Mouse (Mus musculus): ENCODE measurements around the gene Bhlhe40. TPM values are rescaled to one million over a fixed set of nuclear protein-coding genes. Genes with fewer than 3 reads are reported as not detected.

Gene Bhlhe40
- polyA plus RNA-seq, 1 experiment from 2014 or later, result 3.3 TPM

- ATAC-seq (ENCODE audit: low read depth), result no peak
- Histone ChIP-seq H3K4me1 (replicated peaks) (peaks cover 19% of the 10 kb centered on the region), H3K27me3 (no peaks in the 10 kb centered on the region), H3K4me2 (no peak overlapping the region), H3K27ac (no peak overlapping the region), H3K9ac (no peak overlapping the region), H3K4me3 (replicated peaks) (no peak overlapping the region), H3K9me3 (replicated peaks) (no peaks in the 10 kb centered on the region), H3K36me3 (no peaks in the 10 kb centered on the region)
- WGBS (ENCODE audit: insufficient replicate concordance), result 67% methylated on average over 5 of the region's 5 CpGs
- no peak for DNase-seq
Measured at GRCm38 (mm10) chr6:108678227-108678626, 17.8 kb downstream of the Bhlhe40 start.

- no peaks in the 10 kb centered on the region for H3K36me3 ChIP-seq
- peaks cover 19% of the 10 kb centered on the region for H3K4me1 ChIP-seq (replicated peaks)
- H3K27ac ChIP-seq, result no peak overlapping the region
- no peaks in the 10 kb centered on the region for H3K9me3 ChIP-seq (replicated peaks)
- no peak overlapping the region for H3K4me2 ChIP-seq
- ATAC-seq (ENCODE audit: low read depth) (no peak), DNase-seq (no peak)
- H3K4me3 ChIP-seq (replicated peaks), result no peak overlapping the region
- no peaks in the 10 kb centered on the region for H3K27me3 ChIP-seq
- H3K9ac ChIP-seq, result no peak overlapping the region
- 69% methylated on average over 7 of the region's 7 CpGs for WGBS (ENCODE audit: insufficient replicate concordance)
Measured at GRCm38 (mm10) chr6:108680503-108680902, 20.1 kb downstream of the Bhlhe40 start.

- no peaks in the 10 kb centered on the region for H3K36me3 ChIP-seq
- DNase-seq (no peak), ATAC-seq (ENCODE audit: low read depth) (no peak)
- peaks cover 19% of the 10 kb centered on the region for H3K4me1 ChIP-seq (replicated peaks)
- H3K9me3 ChIP-seq (replicated peaks), result no peaks in the 10 kb centered on the region
- H3K9ac ChIP-seq, result no peak overlapping the region
- H3K27me3 ChIP-seq, result no peaks in the 10 kb centered on the region
- no peak overlapping the region for H3K4me2 ChIP-seq
- H3K27ac ChIP-seq, result no peak overlapping the region
- WGBS (ENCODE audit: insufficient replicate concordance), result 46% methylated on average over 4 of the region's 4 CpGs
- no peak overlapping the region for H3K4me3 ChIP-seq (replicated peaks)
Measured at GRCm38 (mm10) chr6:108681084-108681483, 20.7 kb downstream of the Bhlhe40 start.

- H3K9ac ChIP-seq, result no peak overlapping the region
- ATAC-seq (ENCODE audit: low read depth) (peak; percentile 72), DNase-seq (no peak)
- no peak overlapping the region for H3K4me3 ChIP-seq (replicated peaks)
- H3K36me3 ChIP-seq, result no peaks in the 10 kb centered on the region
- H3K9me3 ChIP-seq (replicated peaks), result no peaks in the 10 kb centered on the region
- H3K4me2 ChIP-seq, result no peak overlapping the region
- peaks cover 3% of the 10 kb centered on the region for H3K4me1 ChIP-seq (replicated peaks)
- 59% methylated on average over 1 of the region's 1 CpGs for WGBS (ENCODE audit: insufficient replicate concordance)
- no peaks in the 10 kb centered on the region for H3K27me3 ChIP-seq
- no peak overlapping the region for H3K27ac ChIP-seq
Measured at GRCm38 (mm10) chr6:108683140-108683539, 22.7 kb downstream of the Bhlhe40 start.

- Histone ChIP-seq H3K27ac (no peak overlapping the region), H3K4me1 (replicated peaks) (peaks cover 7% of the 10 kb centered on the region), H3K4me2 (no peak overlapping the region), H3K36me3 (no peaks in the 10 kb centered on the region), H3K4me3 (replicated peaks) (no peak overlapping the region), H3K9ac (no peak overlapping the region), H3K9me3 (replicated peaks) (no peaks in the 10 kb centered on the region), H3K27me3 (no peaks in the 10 kb centered on the region)
- WGBS (ENCODE audit: insufficient replicate concordance), result 69% methylated on average over 5 of the region's 5 CpGs
- ATAC-seq (ENCODE audit: low read depth) (no peak), DNase-seq (no peak)
Measured at GRCm38 (mm10) chr6:108684430-108684829, 24.0 kb downstream of the Bhlhe40 start.

GRCm38 (mm10) chr6:108685758-108686355 lies 25.4 kb downstream of the Bhlhe40 start:
- H3K4me2 ChIP-seq, result no peak overlapping the region
- 47% methylated on average over 9 of the region's 9 CpGs for WGBS (ENCODE audit: insufficient replicate concordance)
- peaks cover 7% of the 10 kb centered on the region for H3K4me1 ChIP-seq (replicated peaks)
- H3K9ac ChIP-seq, result no peak overlapping the region
- no peak overlapping the region for H3K4me3 ChIP-seq (replicated peaks)
- H3K27ac ChIP-seq, result no peak overlapping the region
- DNase-seq (no peak), ATAC-seq (ENCODE audit: low read depth) (no peak)
- no peaks in the 10 kb centered on the region for H3K9me3 ChIP-seq (replicated peaks)
- H3K36me3 ChIP-seq, result no peaks in the 10 kb centered on the region
- no peaks in the 10 kb centered on the region for H3K27me3 ChIP-seq

GRCm38 (mm10) chr6:108686930-108687329 lies 26.5 kb downstream of the Bhlhe40 start:
- Histone ChIP-seq H3K4me3 (replicated peaks) (no peak overlapping the region), H3K9me3 (replicated peaks) (no peaks in the 10 kb centered on the region), H3K4me2 (no peak overlapping the region), H3K27ac (no peak overlapping the region), H3K27me3 (no peaks in the 10 kb centered on the region), H3K9ac (no peak overlapping the region), H3K36me3 (no peaks in the 10 kb centered on the region), H3K4me1 (replicated peaks) (peaks cover 7% of the 10 kb centered on the region)
- WGBS (ENCODE audit: insufficient replicate concordance), result 64% methylated on average over 3 of the region's 3 CpGs
- DNase-seq (no peak), ATAC-seq (ENCODE audit: low read depth) (no peak)

GRCm38 (mm10) chr6:108688344-108688743 lies 27.9 kb downstream of the Bhlhe40 start:
- DNase-seq, result no peak
- 39% methylated on average over 5 of the region's 5 CpGs for WGBS (ENCODE audit: insufficient replicate concordance)
- Histone ChIP-seq H3K9ac (no peak overlapping the region), H3K36me3 (no peaks in the 10 kb centered on the region), H3K4me2 (no peak overlapping the region), H3K27me3 (no peaks in the 10 kb centered on the region), H3K4me3 (replicated peaks) (no peak overlapping the region), H3K4me1 (replicated peaks) (peaks cover 7% of the 10 kb centered on the region), H3K9me3 (replicated peaks) (no peaks in the 10 kb centered on the region), H3K27ac (no peak overlapping the region)
- ATAC-seq (ENCODE audit: low read depth), result no peak

- Histone ChIP-seq H3K36me3 (no peaks in the 10 kb centered on the region), H3K4me2 (no peak overlapping the region), H3K4me3 (replicated peaks) (no peak overlapping the region), H3K27me3 (no peaks in the 10 kb centered on the region), H3K27ac (no peak overlapping the region), H3K4me1 (replicated peaks) (peaks cover 16% of the 10 kb centered on the region), H3K9ac (no peak overlapping the region), H3K9me3 (replicated peaks) (no peaks in the 10 kb centered on the region)
- WGBS (ENCODE audit: insufficient replicate concordance), result 57% methylated on average over 3 of the region's 3 CpGs
- DNase-seq, result no peak
- ATAC-seq (ENCODE audit: low read depth), result no peak
Measured at GRCm38 (mm10) chr6:108692986-108693385, 32.6 kb downstream of the Bhlhe40 start.

GRCm38 (mm10) chr6:108694965-108695724 lies 34.7 kb downstream of the Bhlhe40 start:
- Histone ChIP-seq H3K4me1 (replicated peaks) (peaks cover 14% of the 10 kb centered on the region), H3K4me2 (no peak overlapping the region), H3K4me3 (replicated peaks) (no peak overlapping the region), H3K36me3 (no peaks in the 10 kb centered on the region), H3K27ac (no peak overlapping the region), H3K9me3 (replicated peaks) (no peaks in the 10 kb centered on the region), H3K9ac (no peak overlapping the region), H3K27me3 (no peaks in the 10 kb centered on the region)
- ATAC-seq (ENCODE audit: low read depth) (no peak), DNase-seq (no peak)
- WGBS (ENCODE audit: insufficient replicate concordance), result 42% methylated on average over 8 of the region's 8 CpGs

GRCm38 (mm10) chr6:108695844-108696821 lies 35.7 kb downstream of the Bhlhe40 start:
- ATAC-seq (ENCODE audit: low read depth), result no peak
- Histone ChIP-seq H3K9ac (no peak overlapping the region), H3K4me2 (no peak overlapping the region)

More at GRCm38 (mm10) chr6:108695844-108696821, 35.7 kb downstream of the Bhlhe40 start:
- Histone ChIP-seq H3K27me3 (no peaks in the 10 kb centered on the region), H3K36me3 (no peaks in the 10 kb centered on the region), H3K9me3 (replicated peaks) (no peaks in the 10 kb centered on the region), H3K4me3 (replicated peaks) (no peak overlapping the region), H3K27ac (no peak overlapping the region), H3K4me1 (replicated peaks) (peaks cover 19% of the 10 kb centered on the region)
- 36% methylated on average over 11 of the region's 11 CpGs for WGBS (ENCODE audit: insufficient replicate concordance)
- DNase-seq, result no peak

All from liver, embryonic 13.5 days (tissue).